Mouse (Mus musculus): ENCODE measurements around the gene Fbxo7. TPM values are rescaled to one million over a fixed set of nuclear protein-coding genes. Genes with fewer than 3 reads are reported as not detected.
A peak's percentile ranks its signal among the peaks of the same experiment; 100 is the strongest.

Fbxo7 gene
- polyA plus RNA-seq, 1 experiment from 2014 or later: 28.7 TPM

- Histone ChIP-seq H3K9ac (replicated peaks) (no peak overlapping the region), H3K9me3 (ENCODE audit: low read length) (no peaks in the 10 kb centered on the region), H3K27me3 (ENCODE audit: insufficient read depth, low read length) (no peaks in the 10 kb centered on the region), H3K4me1 (ENCODE audit: insufficient read depth) (no peaks in the 10 kb centered on the region), H3K36me3 (replicated peaks; ENCODE audit: insufficient read depth, low read length) (no peaks in the 10 kb centered on the region), H3K27ac (ENCODE audit: low read depth) (no peak overlapping the region), H3K4me3 (ENCODE audit: low read depth, low read length) (no peak overlapping the region), H3K4me2 (ENCODE audit: low read depth, low read length) (no peak overlapping the region)
- no peak for ATAC-seq
- no peak for TF ChIP-seq EP300 (IDR thresholded peaks at IDR 0.05; ENCODE audit: low read depth)
- TF ChIP-seq CTCF (IDR thresholded peaks at IDR 0.05; ENCODE audit: low read depth): no peak
- no peak for DNase-seq
- 87% methylated on average over 2 of the region's 2 CpGs for WGBS (ENCODE audit: insufficient replicate concordance)
Measured at GRCm38 (mm10) chr10:86078761-86079160, 57.0 kb downstream of the Fbxo7 start.

GRCm38 (mm10) chr10:86079921-86080320, 58.1 kb downstream of the Fbxo7 start:
- no peaks in the 10 kb centered on the region for H3K27me3 ChIP-seq (ENCODE audit: insufficient read depth, low read length)

GRCm38 (mm10) chr10:86091919-86092318, 70.1 kb downstream of the Fbxo7 start:
- DNase-seq: peak; percentile 64
- Histone ChIP-seq H3K27ac (ENCODE audit: low read depth) (no peak overlapping the region), H3K36me3 (replicated peaks; ENCODE audit: insufficient read depth, low read length) (no peaks in the 10 kb centered on the region), H3K9ac (replicated peaks) (no peak overlapping the region), H3K4me1 (ENCODE audit: insufficient read depth) (no peaks in the 10 kb centered on the region), H3K9me3 (ENCODE audit: low read length) (no peaks in the 10 kb centered on the region), H3K27me3 (ENCODE audit: insufficient read depth, low read length) (no peaks in the 10 kb centered on the region), H3K4me2 (ENCODE audit: low read depth, low read length) (no peak overlapping the region), H3K4me3 (ENCODE audit: low read depth, low read length) (no peak overlapping the region)
- TF ChIP-seq EP300 (IDR thresholded peaks at IDR 0.05; ENCODE audit: low read depth) (no peak), CTCF (IDR thresholded peaks at IDR 0.05; ENCODE audit: low read depth) (peak; percentile 82)
- no peak for ATAC-seq
- WGBS (ENCODE audit: insufficient replicate concordance): 53% methylated on average over 10 of the region's 10 CpGs

More at GRCm38 (mm10) chr10:86079921-86080320, 58.1 kb downstream of the Fbxo7 start:
- H3K4me2 ChIP-seq (ENCODE audit: low read depth, low read length): no peak overlapping the region
- no peak overlapping the region for H3K9ac ChIP-seq (replicated peaks)
- WGBS (ENCODE audit: insufficient replicate concordance): 74% methylated on average over 9 of the region's 9 CpGs
- no peaks in the 10 kb centered on the region for H3K4me1 ChIP-seq (ENCODE audit: insufficient read depth)
- H3K4me3 ChIP-seq (ENCODE audit: low read depth, low read length): no peak overlapping the region
- DNase-seq (no peak), ATAC-seq (no peak)
- TF ChIP-seq CTCF (IDR thresholded peaks at IDR 0.05; ENCODE audit: low read depth): no peak
- TF ChIP-seq EP300 (IDR thresholded peaks at IDR 0.05; ENCODE audit: low read depth): no peak
- no peaks in the 10 kb centered on the region for H3K9me3 ChIP-seq (ENCODE audit: low read length)
- no peak overlapping the region for H3K27ac ChIP-seq (ENCODE audit: low read depth)
- no peaks in the 10 kb centered on the region for H3K36me3 ChIP-seq (replicated peaks; ENCODE audit: insufficient read depth, low read length)

- Histone ChIP-seq H3K4me2 (ENCODE audit: low read depth, low read length) (no peak overlapping the region), H3K4me3 (ENCODE audit: low read depth, low read length) (no peak overlapping the region), H3K27me3 (ENCODE audit: insufficient read depth, low read length) (no peaks in the 10 kb centered on the region), H3K9ac (replicated peaks) (no peak overlapping the region), H3K9me3 (ENCODE audit: low read length) (no peaks in the 10 kb centered on the region), H3K4me1 (ENCODE audit: insufficient read depth) (no peaks in the 10 kb centered on the region), H3K27ac (ENCODE audit: low read depth) (no peak overlapping the region), H3K36me3 (replicated peaks; ENCODE audit: insufficient read depth, low read length) (no peaks in the 10 kb centered on the region)
- DNase-seq (no peak), ATAC-seq (0 out of 2 replicates have a peak, but pooled peaks have one; percentile 17)
- no peak for TF ChIP-seq CTCF (IDR thresholded peaks at IDR 0.05; ENCODE audit: low read depth)
- TF ChIP-seq EP300 (IDR thresholded peaks at IDR 0.05; ENCODE audit: low read depth): no peak
- WGBS (ENCODE audit: insufficient replicate concordance): 54% methylated on average over 14 of the region's 14 CpGs
Measured at GRCm38 (mm10) chr10:86093109-86094035, 71.6 kb downstream of the Fbxo7 start.

- DNase-seq: no peak
- no peak for ATAC-seq
Measured at GRCm38 (mm10) chr10:86098363-86098762, 76.6 kb downstream of the Fbxo7 start.

GRCm38 (mm10) chr10:86100281-86100851, 78.6 kb downstream of the Fbxo7 start:
- H3K27me3 ChIP-seq (ENCODE audit: insufficient read depth, low read length): no peaks in the 10 kb centered on the region
- H3K4me1 ChIP-seq (ENCODE audit: insufficient read depth): no peaks in the 10 kb centered on the region
- DNase-seq (no peak), ATAC-seq (no peak)
- H3K4me2 ChIP-seq (ENCODE audit: low read depth, low read length): no peak overlapping the region
- WGBS (ENCODE audit: insufficient replicate concordance): 84% methylated on average over 3 of the region's 3 CpGs
- H3K27ac ChIP-seq (ENCODE audit: low read depth): no peak overlapping the region
- no peaks in the 10 kb centered on the region for H3K36me3 ChIP-seq (replicated peaks; ENCODE audit: insufficient read depth, low read length)
- H3K9ac ChIP-seq (replicated peaks): no peak overlapping the region
- H3K9me3 ChIP-seq (ENCODE audit: low read length): no peaks in the 10 kb centered on the region
- TF ChIP-seq EP300 (IDR thresholded peaks at IDR 0.05; ENCODE audit: low read depth) (no peak), CTCF (IDR thresholded peaks at IDR 0.05; ENCODE audit: low read depth) (no peak)
- no peak overlapping the region for H3K4me3 ChIP-seq (ENCODE audit: low read depth, low read length)

More at GRCm38 (mm10) chr10:86098363-86098762, 76.6 kb downstream of the Fbxo7 start:
- H3K36me3 ChIP-seq (replicated peaks; ENCODE audit: insufficient read depth, low read length): no peaks in the 10 kb centered on the region
- H3K9ac ChIP-seq (replicated peaks): no peak overlapping the region
- 65% methylated on average over 6 of the region's 6 CpGs for WGBS (ENCODE audit: insufficient replicate concordance)
- H3K9me3 ChIP-seq (ENCODE audit: low read length): no peaks in the 10 kb centered on the region
- H3K27me3 ChIP-seq (ENCODE audit: insufficient read depth, low read length): no peaks in the 10 kb centered on the region
- no peak overlapping the region for H3K4me2 ChIP-seq (ENCODE audit: low read depth, low read length)
- H3K4me1 ChIP-seq (ENCODE audit: insufficient read depth): no peaks in the 10 kb centered on the region
- H3K27ac ChIP-seq (ENCODE audit: low read depth): no peak overlapping the region
- no peak overlapping the region for H3K4me3 ChIP-seq (ENCODE audit: low read depth, low read length)
- TF ChIP-seq CTCF (IDR thresholded peaks at IDR 0.05; ENCODE audit: low read depth) (no peak), EP300 (IDR thresholded peaks at IDR 0.05; ENCODE audit: low read depth) (no peak)

Other genes starting within 250 kb of the Fbxo7 start
- 18.0 and 20.1 TPM in 2 replicates for gene Pwp1, start 192.5 kb upstream of the Fbxo7 start, polyA plus RNA-seq (2015; fragmentation: Nextera tagmentation; extraction: Ambion mirVana)
- 2.8 and 2.9 TPM in 2 replicates for gene Prdm4, start 104.8 kb upstream of the Fbxo7 start, polyA plus RNA-seq (2015; fragmentation: Nextera tagmentation; extraction: Ambion mirVana)
- gene Ascl4, start 94.3 kb upstream of the Fbxo7 start, polyA plus RNA-seq (2015; fragmentation: Nextera tagmentation; extraction: Ambion mirVana): not detected in 2 replicates
- gene Rtcb, start 64.1 kb upstream of the Fbxo7 start, polyA plus RNA-seq (2015; fragmentation: Nextera tagmentation; extraction: Ambion mirVana): 50.0 and 51.9 TPM in 2 replicates
- gene Bpifc, start 10.1 kb upstream of the Fbxo7 start, polyA plus RNA-seq (2015; fragmentation: Nextera tagmentation; extraction: Ambion mirVana): not detected in 2 replicates